Mouse (Mus musculus): ENCODE results near the gene Gria4. TPM values are rescaled to one million over a fixed set of nuclear protein-coding genes. Genes with fewer than 3 reads are reported as not detected.
"Not testable (repeated sequence)": the region's sequence is repeated elsewhere in the genome, so short reads cannot be mapped to it uniquely, and the experiment has no call there.

Gria4 gene
- polyA plus RNA-seq (2015; fragmentation: Nextera tagmentation; extraction: Ambion mirVana): 20.6 and 23.8 TPM in 2 replicates

DNA sequence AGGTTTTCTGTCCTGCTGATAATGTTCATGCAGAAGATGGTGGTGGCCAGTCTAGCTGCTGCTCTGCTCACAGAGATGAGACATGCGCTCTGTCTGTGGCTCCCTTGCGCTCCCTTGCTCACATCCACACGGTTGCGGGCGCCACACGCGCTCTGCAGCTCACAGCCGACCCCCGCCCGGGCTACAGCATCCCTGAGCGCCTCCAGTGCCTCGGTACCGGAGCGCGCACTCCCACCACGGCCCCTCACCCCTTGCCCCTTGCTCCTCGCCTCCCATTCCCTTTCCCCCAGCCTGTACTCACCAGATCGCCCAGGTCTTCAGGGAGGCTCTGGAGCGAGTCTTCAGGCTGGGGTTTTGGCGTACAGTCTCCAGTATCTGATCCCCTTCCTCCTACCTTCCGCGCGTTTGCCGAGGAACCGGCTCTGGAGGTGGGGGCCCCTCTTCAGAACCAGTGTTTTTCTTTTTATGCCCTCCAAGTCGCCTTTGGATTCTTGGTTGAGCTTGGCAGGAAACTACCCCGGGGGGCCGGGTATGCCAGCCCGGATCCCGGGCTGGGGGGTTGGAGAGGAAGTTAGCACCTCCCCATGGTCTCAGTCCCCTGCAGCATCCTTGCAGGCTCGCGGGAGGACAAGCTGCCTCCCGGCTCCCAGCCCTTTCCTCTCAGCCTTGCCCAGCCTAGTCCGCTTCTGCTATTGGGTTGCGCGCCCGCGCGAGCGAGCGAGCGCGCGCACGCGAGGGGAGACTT, at the start of gene Gria4:
Gria4 (minus strand) TSS at position 691 of the 745 bp plus-strand sequence.
- Histone ChIP-seq H3K4me3 (peak within 1 kb of the TSS; percentile 77), H3K36me3 (no peaks in the 10 kb centered on the region), H3K27me3 (no peaks in the 10 kb centered on the region), H3K4me1 (replicated peaks) (peaks cover 6% of the 10 kb centered on the region; the same call in 1 of the 2 replicates), H3K27ac (replicated peaks) (peak within 1 kb of the TSS; percentile 96), H3K9me3 (no peaks in the 10 kb centered on the region), H3K9ac (peak within 1 kb of the TSS; percentile 90), H3K4me2 (peak within 1 kb of the TSS; percentile 73)
- under 1% methylated on average over 46 of the region's 46 CpGs for WGBS
- peak; percentile 98 for ATAC-seq (ENCODE audit: low read depth)

DNA sequence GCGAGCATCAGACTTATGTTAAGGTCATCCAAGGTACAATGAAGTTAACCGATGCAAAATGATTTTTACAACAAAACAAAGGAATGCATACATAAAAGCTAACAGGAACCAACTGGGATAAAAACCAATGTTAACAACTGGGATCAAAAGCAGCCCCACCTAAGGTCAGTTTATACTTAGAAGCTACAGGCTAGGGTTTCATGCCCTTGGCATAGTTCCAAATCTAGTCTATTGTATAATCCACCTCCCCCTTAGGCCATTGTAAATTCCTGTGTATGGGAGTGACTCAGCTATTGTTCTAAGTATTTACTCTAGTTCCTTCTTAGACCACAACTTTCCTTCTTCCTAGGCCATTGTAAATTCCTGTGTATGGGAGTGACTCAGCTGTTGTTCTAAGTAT, 14.9 kb upstream of the Gria4 start:
- 92% methylated on average over 2 of the region's 2 CpGs for WGBS
- not testable (repeated sequence) for H3K9ac ChIP-seq; H3K4me1 ChIP-seq (replicated peaks); H3K27ac ChIP-seq (replicated peaks); H3K27me3 ChIP-seq; ATAC-seq (ENCODE audit: low read depth); H3K4me2 ChIP-seq; H3K4me3 ChIP-seq; H3K36me3 ChIP-seq
- H3K9me3 ChIP-seq: peaks cover 18% of the 10 kb centered on the region; the same call in 1 of the 2 replicates

DNA sequence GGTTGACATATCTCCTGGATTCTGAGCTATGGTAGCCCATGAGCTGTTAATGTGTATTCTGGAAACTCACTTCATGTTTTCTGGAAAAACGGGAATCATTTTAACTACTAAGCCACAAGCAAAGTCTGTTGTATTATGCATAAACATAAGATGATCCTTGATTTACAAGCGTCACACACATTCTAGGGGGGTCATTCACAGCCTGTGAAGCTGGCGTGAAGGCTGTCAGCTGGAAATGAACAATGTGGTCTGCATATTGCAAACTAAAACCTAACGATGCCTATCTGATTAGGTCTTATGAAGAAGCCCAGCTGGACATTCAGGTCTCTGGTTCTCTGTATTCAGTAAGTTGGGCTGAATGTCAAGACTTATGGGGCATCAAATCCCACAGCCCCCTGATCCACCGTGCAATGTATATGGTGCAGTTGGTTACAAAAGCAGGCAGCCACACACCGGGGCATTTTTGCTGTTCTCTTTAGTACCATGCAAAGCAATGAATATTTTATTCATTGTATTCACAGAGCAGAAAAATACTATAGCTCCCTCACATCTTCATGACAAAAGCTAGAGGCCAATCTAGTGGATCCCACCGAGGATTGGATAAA, 7.2 kb upstream of the Gria4 start:
- Histone ChIP-seq H3K4me2 (no peak overlapping the region), H3K4me3 (no peak overlapping the region), H3K27ac (replicated peaks) (no peak overlapping the region), H3K9ac (no peak overlapping the region), H3K27me3 (no peaks in the 10 kb centered on the region), H3K4me1 (replicated peaks) (peaks cover 4% of the 10 kb centered on the region), H3K36me3 (no peaks in the 10 kb centered on the region), H3K9me3 (no peaks in the 10 kb centered on the region)
- peak; percentile 67 for ATAC-seq (ENCODE audit: low read depth)
- 36% methylated on average over 7 of the region's 7 CpGs for WGBS

DNA sequence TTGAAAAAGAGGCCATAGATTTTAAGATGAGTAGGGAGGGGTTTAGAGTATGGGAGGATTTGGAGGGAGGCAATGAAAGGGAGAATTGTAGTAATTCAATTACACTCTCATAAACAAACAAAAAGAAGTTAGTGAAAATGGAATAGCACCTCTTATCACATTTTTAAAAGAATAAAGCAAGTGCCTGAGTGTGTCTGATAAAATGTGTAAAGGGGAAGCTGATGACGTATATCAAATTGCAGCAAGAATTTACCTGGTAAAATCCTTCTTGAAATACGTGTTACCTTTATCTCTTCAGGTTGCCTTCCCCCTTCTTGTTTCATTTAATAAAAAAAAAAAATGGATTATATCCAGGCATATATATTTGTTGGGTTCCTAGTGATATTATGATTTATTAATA, 1.4 kb upstream of the Gria4 start:
- H3K36me3 ChIP-seq: no peaks in the 10 kb centered on the region
- peaks cover 6% of the 10 kb centered on the region; the same call in 1 of the 2 replicates for H3K4me1 ChIP-seq (replicated peaks)
- no peak for ATAC-seq (ENCODE audit: low read depth)
- no peak overlapping the region for H3K4me3 ChIP-seq
- no peak overlapping the region for H3K4me2 ChIP-seq
- no peaks in the 10 kb centered on the region for H3K27me3 ChIP-seq
- H3K9ac ChIP-seq: no peak overlapping the region
- H3K9me3 ChIP-seq: no peaks in the 10 kb centered on the region
- no peak overlapping the region for H3K27ac ChIP-seq (replicated peaks)
- 91% methylated on average over 2 of the region's 2 CpGs for WGBS

DNA sequence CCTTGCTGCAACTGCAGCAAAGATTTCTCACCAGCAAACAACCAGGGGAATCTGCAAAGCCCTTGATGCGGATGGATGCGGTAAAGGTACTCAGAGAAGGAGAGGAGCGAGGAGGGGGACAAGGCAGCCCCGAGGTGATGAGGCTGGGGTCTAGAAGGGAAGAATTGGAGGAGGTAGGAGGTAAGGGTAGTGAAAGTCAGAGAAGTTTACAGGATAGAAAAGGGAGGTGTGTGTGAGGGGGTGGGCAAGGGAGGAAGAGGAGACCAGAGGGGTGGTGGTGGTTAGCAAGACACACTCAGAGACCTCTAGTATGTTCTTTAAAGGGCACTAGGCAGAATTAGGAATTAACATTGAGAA, 233 bp upstream of the Gria4 start:
- H3K9ac ChIP-seq: peak overlapping the region; percentile 90
- no peaks in the 10 kb centered on the region for H3K9me3 ChIP-seq
- peak overlapping the region; percentile 77 for H3K4me3 ChIP-seq
- WGBS: 2% methylated on average over 4 of the region's 4 CpGs
- ATAC-seq (ENCODE audit: low read depth): peak; percentile 44
- H3K4me1 ChIP-seq (replicated peaks): peaks cover 6% of the 10 kb centered on the region; the same call in 1 of the 2 replicates
- H3K4me2 ChIP-seq: peak overlapping the region; percentile 73
- no peaks in the 10 kb centered on the region for H3K36me3 ChIP-seq
- no peaks in the 10 kb centered on the region for H3K27me3 ChIP-seq
- H3K27ac ChIP-seq (replicated peaks): peak overlapping the region; percentile 96

DNA sequence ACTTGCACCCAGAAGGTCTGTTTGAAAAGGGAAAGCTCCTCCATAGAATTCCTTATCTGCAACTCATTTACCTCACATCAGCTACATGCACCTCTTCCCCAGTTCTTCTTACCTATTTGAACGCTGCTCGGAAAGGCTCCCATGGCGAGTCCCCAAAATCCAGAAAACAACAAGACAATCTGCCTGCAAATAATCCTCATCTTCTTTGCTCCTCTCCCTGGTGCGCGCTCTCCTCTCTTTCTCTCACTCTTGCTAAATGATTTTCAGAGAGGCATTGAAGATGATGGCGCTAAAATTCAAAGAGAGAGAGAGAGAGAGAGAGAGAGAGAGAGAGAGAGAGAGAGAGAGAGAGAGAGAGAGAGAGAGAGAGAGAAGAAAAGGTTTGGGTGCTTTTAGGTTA, 959 bp downstream of the Gria4 start:
- H3K36me3 ChIP-seq: no peaks in the 10 kb centered on the region
- 2% methylated on average over 6 of the region's 6 CpGs for WGBS
- no peak for ATAC-seq (ENCODE audit: low read depth)
- peak overlapping the region; percentile 73 for H3K4me2 ChIP-seq
- H3K9me3 ChIP-seq: no peaks in the 10 kb centered on the region
- peak overlapping the region; percentile 96 for H3K27ac ChIP-seq (replicated peaks)
- peak overlapping the region; percentile 77 for H3K4me3 ChIP-seq
- peaks cover 6% of the 10 kb centered on the region; the same call in 1 of the 2 replicates for H3K4me1 ChIP-seq (replicated peaks)
- no peaks in the 10 kb centered on the region for H3K27me3 ChIP-seq
- H3K9ac ChIP-seq: peak overlapping the region; percentile 90

DNA sequence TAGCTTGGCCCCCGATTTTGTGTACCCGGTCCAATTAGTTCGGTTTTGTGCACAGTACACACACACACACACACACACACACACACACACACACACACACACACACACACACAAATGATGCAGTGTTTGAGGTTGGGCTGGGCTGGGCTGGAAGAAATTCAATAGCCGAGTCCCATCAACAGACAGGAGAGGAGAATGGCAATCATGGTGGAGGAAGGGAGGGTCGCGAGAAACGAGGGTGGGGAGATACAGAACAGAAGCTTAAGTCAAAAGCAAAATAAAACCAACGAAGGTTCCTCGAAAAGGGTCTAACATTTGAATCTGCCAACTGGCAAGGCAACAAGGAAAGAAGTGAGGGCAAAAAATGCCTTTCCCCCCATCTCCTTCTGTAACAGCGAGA, 1.6 kb downstream of the Gria4 start:
- H3K36me3 ChIP-seq: no peaks in the 10 kb centered on the region
- no peaks in the 10 kb centered on the region for H3K27me3 ChIP-seq
- peak overlapping the region; percentile 90 for H3K9ac ChIP-seq
- no peaks in the 10 kb centered on the region for H3K9me3 ChIP-seq
- H3K4me1 ChIP-seq (replicated peaks): peaks cover 6% of the 10 kb centered on the region; the same call in 1 of the 2 replicates
- peak overlapping the region; percentile 77 for H3K4me3 ChIP-seq
- H3K27ac ChIP-seq (replicated peaks): peak overlapping the region; percentile 96
- no peak for ATAC-seq (ENCODE audit: low read depth)
- peak overlapping the region; percentile 73 for H3K4me2 ChIP-seq
- WGBS: 28% methylated on average over 10 of the region's 10 CpGs

DNA sequence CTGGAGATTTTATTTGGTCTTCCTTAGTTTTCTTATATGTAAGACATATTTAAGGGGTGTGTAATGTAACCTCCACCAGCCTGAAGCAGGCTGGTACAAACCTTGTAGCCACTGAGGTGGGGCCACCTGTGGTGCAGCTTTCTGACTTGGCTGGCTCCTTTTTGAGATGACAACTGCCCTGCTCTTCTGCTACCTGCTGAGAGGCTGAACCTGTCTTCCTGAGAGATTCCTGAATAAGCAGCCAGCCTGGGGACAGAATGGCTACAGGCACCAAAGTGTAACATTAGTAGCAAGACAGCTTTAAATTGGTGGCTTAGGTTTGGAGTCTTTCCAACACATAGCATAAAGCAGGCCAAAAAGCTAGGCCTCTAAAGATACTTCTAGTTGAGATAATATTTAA, 46.6 kb downstream of the Gria4 start:
- H3K27ac ChIP-seq (replicated peaks); H3K4me2 ChIP-seq; H3K27me3 ChIP-seq; H3K4me3 ChIP-seq; H3K4me1 ChIP-seq (replicated peaks); ATAC-seq (ENCODE audit: low read depth); H3K9ac ChIP-seq; H3K9me3 ChIP-seq; H3K36me3 ChIP-seq: not testable (repeated sequence)

DNA sequence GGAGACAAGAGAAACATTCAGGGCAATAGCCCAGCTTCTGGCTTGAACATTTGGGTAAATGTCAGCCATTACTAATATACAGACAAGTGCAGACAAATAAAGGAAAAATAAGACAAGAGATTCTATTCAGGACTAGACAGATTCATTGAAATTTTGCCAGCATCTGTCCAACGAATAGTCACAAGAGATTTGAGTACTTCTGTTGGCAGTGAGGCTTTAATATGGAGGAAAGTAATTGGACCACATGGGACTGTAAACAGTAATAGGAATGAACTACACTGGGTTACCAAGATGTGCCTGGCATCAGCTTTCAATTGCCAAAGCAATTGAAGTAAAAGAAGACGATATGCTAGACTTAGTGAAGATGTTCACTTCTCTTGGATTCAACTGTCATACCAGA, 81.9 kb downstream of the Gria4 start:
- no peaks in the 10 kb centered on the region for H3K27me3 ChIP-seq
- no peak overlapping the region for H3K9ac ChIP-seq
- no peak overlapping the region for H3K27ac ChIP-seq (replicated peaks)
- 69% methylated on average over 2 of the region's 2 CpGs for WGBS
- H3K4me3 ChIP-seq: no peak overlapping the region
- 0 out of 2 replicates have a peak, but pooled peaks cover 4% of the 10 kb centered on the region for H3K36me3 ChIP-seq
- no peak overlapping the region for H3K4me2 ChIP-seq
- no peaks in the 10 kb centered on the region for H3K9me3 ChIP-seq
- no peak for ATAC-seq (ENCODE audit: low read depth)
- no peaks in the 10 kb centered on the region for H3K4me1 ChIP-seq (replicated peaks)

DNA sequence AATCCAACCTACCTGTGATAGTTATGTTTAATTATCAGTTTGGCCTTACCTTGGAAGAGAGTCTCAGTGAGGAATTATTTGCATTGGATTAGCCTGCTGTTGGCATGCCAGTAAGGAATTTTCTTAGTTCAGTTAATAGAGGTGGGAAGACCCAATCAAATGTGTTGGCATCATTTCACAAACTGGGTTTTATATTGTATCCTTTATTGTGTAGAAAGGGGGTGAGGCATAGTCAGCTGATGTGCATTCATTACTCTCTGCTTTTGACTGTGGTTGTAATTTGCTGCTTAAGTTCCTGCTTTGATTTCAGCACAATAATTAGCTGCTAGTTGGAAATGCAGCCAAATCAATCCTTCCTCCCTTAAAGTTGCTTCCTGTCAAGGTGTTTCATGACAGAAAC, 83.7 kb downstream of the Gria4 start:
- ATAC-seq (ENCODE audit: low read depth): no peak
- Histone ChIP-seq H3K27ac (replicated peaks) (no peak overlapping the region), H3K27me3 (no peaks in the 10 kb centered on the region)

DNA sequence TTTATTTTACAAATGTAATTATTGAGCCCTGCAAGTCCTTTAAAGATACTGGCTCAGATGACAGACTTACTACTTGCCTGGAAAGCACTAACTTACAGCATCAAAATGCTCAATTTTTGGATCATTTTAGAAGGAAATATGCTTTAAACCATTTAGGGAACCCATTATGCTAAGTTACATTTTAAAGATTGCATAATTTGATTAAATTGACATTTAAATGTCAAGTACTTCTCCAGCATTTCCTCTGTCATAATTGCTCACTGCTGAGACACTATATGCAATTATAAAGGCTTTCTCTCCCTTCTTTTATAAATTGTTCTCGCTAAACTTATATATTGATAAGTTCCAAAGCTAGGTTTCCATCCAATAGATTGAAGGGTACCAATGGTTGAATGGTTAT, 108.9 kb downstream of the Gria4 start:
- Histone ChIP-seq H3K27ac (replicated peaks) (no peak overlapping the region), H3K36me3 (no peaks in the 10 kb centered on the region), H3K4me1 (replicated peaks) (no peaks in the 10 kb centered on the region), H3K4me3 (no peak overlapping the region), H3K27me3 (no peaks in the 10 kb centered on the region), H3K9me3 (no peaks in the 10 kb centered on the region), H3K9ac (no peak overlapping the region), H3K4me2 (no peak overlapping the region)
- WGBS: 85% methylated on average over 1 of the region's 1 CpGs
- no peak for ATAC-seq (ENCODE audit: low read depth)

More for the DNA sequence above, 83.7 kb downstream of the Gria4 start:
- no peaks in the 10 kb centered on the region for H3K4me1 ChIP-seq (replicated peaks)
- H3K4me3 ChIP-seq: no peak overlapping the region
- no peaks in the 10 kb centered on the region for H3K9me3 ChIP-seq
- no peak overlapping the region for H3K9ac ChIP-seq
- 0 out of 2 replicates have a peak, but pooled peaks cover 4% of the 10 kb centered on the region for H3K36me3 ChIP-seq
- H3K4me2 ChIP-seq: no peak overlapping the region

DNA sequence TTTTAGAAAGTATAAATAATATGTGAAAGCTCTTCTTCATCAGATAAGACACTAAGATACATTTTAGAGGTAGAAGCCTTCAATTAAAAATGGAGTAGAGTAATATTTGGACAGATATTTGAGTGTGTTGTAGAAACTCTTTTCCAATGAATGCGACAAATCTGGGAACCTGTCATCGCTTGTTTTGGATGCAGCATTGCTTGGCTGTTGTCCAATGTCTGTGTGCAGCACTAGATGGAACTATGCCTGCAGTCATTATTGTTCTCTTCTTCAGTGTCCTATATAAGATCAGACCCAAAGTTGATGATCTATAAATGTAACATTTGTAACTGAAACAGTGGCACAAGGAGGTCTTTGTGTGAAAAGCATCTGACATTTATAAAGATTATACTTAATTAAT, 115.8 kb downstream of the Gria4 start:
- Histone ChIP-seq H3K36me3 (no peaks in the 10 kb centered on the region), H3K9ac (no peak overlapping the region), H3K4me3 (no peak overlapping the region), H3K27ac (replicated peaks) (no peak overlapping the region), H3K9me3 (no peaks in the 10 kb centered on the region), H3K4me1 (replicated peaks) (no peaks in the 10 kb centered on the region), H3K4me2 (no peak overlapping the region), H3K27me3 (no peaks in the 10 kb centered on the region)
- WGBS: 89% methylated on average over 2 of the region's 2 CpGs
- no peak for ATAC-seq (ENCODE audit: low read depth)
